Mouse (Mus musculus) forelimb bud, embryonic 11.5 days (tissue): Measurements from ENCODE around the gene Spata13.

Source experiments
- DNase-seq: peaks from one replicate; pipeline ENCODE4 v3.0.0-alpha.2; 2012; ENCODE audit warnings: low read depth, low spot score

Spata13 gene

GRCm38 (mm10) chr14:60712289-60712830 lies 78.6 kb downstream of the Spata13 start:
- no peak for DNase-seq

GRCm38 (mm10) chr14:60715686-60716085 lies 81.9 kb downstream of the Spata13 start:
- no peak for DNase-seq

DNA sequence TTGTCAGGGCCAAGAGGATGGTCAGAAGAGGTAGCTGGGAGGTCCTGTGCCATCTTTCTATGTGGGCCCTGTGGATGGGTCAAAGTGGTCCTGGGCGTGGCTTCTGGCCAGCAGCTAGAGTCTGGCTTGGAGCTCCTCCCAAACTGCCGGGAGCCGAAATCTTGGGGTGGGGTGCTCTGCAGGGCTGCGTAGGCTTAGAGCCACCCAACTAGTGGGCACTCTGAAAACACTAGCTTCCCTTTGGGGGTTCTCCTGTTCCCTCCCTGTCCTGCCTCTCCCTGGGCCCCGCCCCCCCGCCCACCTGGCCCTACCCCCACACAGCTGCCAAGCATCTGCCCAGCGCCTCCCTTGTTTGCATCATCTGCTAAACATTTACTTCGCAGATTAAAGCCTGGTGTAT lies 87.5 kb downstream of the Spata13 start:
- DNase-seq, result no peak

- no peak for DNase-seq
Observed at GRCm38 (mm10) chr14:60721938-60722337, 88.1 kb downstream of the Spata13 start.

GRCm38 (mm10) chr14:60726091-60726490 lies 92.3 kb downstream of the Spata13 start:
- no peak for DNase-seq

DNA sequence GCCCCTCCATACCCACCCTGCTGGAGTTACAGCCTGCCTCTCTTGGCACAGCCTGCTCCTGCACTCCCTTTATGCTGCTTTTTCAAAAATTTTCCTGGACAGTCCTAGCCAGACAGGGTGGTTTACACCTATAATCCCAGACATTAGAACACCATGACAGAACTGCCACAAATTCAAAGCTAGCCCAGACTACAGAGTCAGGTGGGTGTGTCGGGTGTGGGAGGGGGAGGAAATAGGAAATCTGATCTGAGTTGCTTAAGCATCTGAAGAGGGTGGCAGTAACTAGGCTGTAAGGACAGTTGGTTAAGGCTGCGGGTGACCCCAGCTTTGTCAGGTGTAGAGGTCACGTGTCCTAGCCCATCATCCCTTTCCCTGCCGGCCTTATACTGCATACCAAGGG lies 93.3 kb downstream of the Spata13 start:
- no peak for DNase-seq

- no peak for DNase-seq
Observed at GRCm38 (mm10) chr14:60732081-60732480, 98.3 kb downstream of the Spata13 start.

- DNase-seq, result no peak
Observed at GRCm38 (mm10) chr14:60732787-60733186, 99.0 kb downstream of the Spata13 start.

- DNase-seq, result no peak
Observed at GRCm38 (mm10) chr14:60733706-60734105, 99.9 kb downstream of the Spata13 start.

- no peak for DNase-seq
Observed at GRCm38 (mm10) chr14:60735206-60735605, 101.4 kb downstream of the Spata13 start.

DNA sequence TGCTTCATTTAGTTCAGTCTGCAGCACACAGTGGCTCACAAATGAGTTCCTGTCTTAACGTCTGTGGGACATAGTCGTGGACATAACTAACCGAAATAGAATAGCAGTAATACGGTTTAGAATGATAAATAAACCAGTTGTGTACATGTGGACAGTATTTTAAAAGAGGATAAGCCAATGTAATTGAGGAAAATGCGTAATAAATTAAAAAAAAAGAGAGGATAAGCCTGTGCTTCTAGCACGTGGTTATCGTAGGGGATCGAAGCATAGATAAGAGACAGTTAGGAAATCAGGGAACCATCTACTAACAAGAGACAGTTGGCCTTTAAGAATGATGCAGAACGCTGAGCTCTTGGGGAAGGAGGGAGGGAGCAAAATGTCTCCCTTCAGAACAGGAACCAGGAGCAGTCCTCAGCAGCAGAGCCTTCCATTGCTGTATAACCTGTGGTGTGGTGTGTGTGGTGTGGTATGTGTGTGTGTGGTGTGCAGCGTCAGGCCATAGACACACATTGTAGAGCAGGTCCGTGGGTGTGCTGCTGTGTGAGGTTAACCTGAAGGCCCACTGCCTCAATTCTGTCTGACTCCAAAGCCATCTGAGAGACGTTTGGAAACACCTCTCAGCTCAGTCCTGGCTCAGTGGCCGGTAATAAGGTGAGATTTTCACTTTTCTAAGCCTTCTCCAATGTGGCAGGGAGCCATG lies 102.2 kb downstream of the Spata13 start:
- DNase-seq, result no peak

DNA sequence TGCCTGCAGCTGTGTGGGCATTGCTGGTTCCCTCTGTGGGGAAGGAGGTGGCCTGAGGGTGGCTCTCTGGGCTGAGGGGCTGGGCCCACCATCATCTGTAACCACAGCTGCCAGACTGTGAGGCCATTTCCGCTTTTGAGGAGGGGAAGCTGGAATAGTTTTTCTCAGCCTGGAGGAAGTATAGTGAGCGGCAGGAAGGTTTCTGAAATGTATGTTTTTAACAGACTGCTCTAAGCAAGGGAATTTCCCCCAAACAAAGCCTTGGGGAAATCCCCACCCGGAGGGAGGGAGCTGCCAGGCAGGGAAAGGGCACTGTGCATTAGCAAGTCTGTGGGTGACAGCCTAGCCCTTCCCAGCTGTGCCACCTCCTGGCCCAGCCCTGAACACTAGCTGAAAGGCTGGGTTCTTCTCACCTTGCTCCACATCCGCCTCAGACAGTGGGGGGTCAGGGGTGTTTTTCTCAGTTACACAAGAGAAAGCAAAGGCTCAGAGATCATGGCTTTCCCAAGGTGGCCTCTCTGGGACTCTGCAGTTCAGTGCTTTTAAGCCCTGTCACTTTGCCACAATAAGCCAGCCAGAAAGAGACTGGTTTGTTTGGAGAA lies 102.9 kb downstream of the Spata13 start:
- peak; percentile 26 for DNase-seq

- no peak for DNase-seq
Observed at GRCm38 (mm10) chr14:60737202-60737611, 103.4 kb downstream of the Spata13 start.

DNA sequence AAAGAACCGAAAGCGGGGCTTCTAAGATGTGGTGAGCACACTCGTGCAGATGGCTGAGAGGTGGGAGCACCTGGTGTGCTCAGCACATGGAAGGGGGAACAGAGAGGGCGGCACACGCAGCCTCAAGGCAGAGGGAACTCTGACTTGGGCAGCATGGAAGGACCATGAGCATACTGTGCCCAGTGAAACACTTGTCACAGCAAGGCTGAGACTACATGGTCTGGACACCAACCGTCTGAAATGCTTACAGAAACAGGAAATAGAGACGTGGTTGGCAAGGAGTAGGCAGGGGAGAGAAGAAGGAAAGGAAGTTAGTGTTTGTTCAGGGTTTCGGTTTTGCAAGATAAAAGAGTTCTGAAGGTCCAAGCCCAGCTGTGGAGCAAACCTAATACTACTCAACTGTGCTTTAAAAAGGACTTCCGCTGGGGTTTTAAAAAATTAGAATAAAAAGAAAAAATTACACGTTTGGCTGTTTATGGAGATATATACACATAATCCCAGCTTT lies 104.7 kb downstream of the Spata13 start:
- DNase-seq, result no peak

- DNase-seq, result no peak
Observed at GRCm38 (mm10) chr14:60739155-60739554, 105.4 kb downstream of the Spata13 start.

GRCm38 (mm10) chr14:60739616-60740015 lies 105.8 kb downstream of the Spata13 start:
- no peak for DNase-seq

DNA sequence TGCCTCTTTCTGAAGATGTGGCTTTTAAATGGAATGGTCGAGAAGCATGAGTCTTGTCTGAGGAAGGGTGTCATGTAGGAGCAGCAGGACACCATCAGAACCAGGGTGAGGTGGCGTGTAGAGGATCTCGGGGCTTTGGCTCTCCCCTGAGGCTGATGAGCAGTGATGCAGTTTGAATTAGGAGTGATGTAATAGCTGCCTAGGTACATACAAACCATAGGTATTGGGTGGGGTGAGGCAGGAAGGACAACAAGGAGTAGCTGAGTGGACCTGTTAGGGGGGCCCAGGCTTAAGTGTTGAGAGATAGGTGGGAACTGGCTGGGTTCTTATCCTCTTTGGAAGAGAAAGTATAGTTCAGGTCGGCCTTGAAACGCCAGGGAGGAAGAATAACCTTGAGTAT lies 106.7 kb downstream of the Spata13 start:
- no peak for DNase-seq

GRCm38 (mm10) chr14:60741033-60741432 lies 107.2 kb downstream of the Spata13 start:
- no peak for DNase-seq

DNA sequence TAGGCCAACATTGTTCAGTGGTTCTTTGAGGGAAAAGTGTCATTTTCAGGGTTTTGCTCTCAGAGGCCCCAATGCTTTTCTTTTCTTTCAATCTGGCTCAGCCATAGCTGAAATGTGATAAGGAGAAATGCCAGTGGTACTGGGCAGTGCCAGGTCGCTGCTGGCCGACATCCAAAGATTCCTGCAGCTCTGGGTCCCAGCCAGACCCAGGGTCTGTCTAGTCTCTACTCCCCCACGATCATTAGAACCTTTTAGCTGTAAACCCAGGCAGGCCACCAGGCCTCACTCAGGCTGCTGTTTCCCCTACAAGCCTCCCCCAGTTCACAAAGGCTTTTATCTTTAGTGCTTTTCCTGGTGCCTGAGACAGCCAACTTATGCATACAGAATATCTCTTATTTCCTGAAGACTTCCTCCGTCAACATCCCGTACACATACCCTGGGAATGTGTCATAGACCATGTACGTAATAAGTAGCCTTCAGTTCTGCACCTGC lies 107.7 kb downstream of the Spata13 start:
- no peak for DNase-seq

GRCm38 (mm10) chr14:60743681-60744080 lies 109.9 kb downstream of the Spata13 start:
- no peak for DNase-seq

DNA sequence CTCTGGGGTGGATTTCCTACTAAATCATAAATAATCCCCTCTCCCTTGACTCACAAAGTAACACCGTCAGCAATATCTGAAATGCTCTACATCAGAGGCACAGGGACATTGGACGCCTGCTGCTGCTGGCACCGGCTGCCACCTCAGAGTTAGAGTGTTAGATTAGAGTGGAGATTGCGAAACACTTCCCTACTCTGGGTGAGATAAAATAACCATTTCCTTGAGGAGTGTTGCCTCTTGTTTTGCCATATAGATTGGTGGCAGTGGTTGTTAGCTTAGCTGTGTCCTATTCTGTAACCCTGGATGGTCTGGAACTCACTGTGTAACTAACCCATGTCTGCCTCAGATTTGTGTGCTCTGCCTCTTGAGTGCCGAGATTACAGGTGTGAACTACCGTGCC lies 111.4 kb downstream of the Spata13 start:
- DNase-seq, result no peak

DNA sequence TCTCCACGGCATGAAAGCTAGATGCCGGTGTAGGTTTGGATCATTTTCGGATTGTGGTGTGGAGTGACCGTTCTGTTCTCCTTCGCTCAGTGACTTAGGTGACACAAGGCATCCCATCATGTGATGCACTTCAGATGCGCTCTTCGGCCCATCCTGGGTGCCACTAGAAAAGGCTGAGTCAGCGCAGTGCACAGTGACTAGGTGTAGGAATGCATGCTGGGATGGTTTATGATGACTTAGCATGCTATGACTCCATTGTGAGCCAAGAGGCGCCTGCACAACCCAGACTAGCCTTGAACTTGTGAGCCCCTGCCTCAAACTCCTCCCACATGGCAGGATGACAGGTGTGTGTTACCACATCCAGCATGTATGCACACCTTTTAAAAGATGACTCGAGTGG lies 112.3 kb downstream of the Spata13 start:
- DNase-seq, result no peak
